Mouse (Mus musculus) bone marrow, adult 2 months (tissue): ENCODE data around the gene Nxpe5.

ENCODE experiments used
- CTCF ChIP-seq: fragments of 200-500 bp; IDR thresholded peaks from 2 replicates; pipeline ENCODE4 v1.5.1; 2011; ENCODE audit warnings: low read length, control low read depth; ENCODE audit not compliant: control insufficient read depth, insufficient read depth
- POLR2A ChIP-seq: fragments of 200-500 bp; IDR thresholded peaks from 2 replicates; pipeline ENCODE4 v1.6.1; 2011; ENCODE audit warnings: low read depth, mild to moderate bottlenecking, control low read depth, low read length, borderline replicate concordance; ENCODE audit not compliant: control insufficient read depth

DNA sequence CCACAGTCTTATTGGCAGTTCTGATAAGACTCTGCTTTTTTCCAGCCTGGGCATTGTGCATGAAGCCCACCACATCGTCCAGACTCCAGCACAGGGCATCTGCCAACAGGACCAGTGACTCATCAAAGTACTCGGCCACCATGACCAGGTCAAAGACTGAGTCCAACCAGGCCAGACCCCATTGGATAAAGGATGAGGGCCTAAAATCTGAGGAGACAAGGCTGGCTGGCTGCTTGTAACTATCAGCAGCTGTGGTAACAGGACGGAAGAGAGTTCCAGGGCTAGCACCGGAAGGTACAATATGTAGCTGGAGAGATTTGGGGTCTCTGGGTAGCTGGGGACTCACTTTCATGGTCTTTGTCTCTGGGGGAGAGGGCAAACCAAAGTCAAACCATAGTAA, 40.0 kb downstream of the Nxpe5 start:
- TF ChIP-seq CTCF (no peak), POLR2A (no peak)
